Mouse (Mus musculus): ENCODE measurements around the gene Actr6. TPM values are rescaled to one million over a fixed set of nuclear protein-coding genes. Genes with fewer than 3 reads are reported as not detected.

Actr6 gene
- total and polyA plus RNA-seq, 3 experiments = 14.4 to 414 (median 15.3) TPM

DNA sequence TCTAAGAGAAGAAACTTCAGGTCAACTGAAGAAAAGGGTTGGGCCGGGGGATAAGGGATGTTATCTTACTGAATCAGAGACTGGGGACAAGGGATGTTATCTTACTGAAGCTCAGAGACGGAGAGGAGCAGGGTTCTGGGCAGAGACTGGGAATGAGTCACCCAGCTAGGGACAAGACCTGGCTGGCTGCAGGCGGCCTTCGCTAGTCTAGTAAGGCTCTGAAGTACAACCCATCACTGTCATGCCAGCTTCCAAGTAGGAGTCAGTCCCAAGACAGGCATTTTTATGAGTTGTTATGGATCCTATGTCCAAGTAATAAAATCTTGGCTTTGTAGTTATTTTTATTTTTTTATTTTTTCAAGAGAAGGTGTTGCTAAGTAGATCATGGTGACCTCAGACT, 11.2 kb upstream of the Actr6 start:
- TF ChIP-seq TBP (IDR thresholded peaks at IDR 0.05; ENCODE audit: low read depth, low read length) (no peak), TCF12 (IDR thresholded peaks at IDR 0.05; ENCODE audit: low read depth, low read length) (no peak), UBTF (IDR thresholded peaks at IDR 0.05; ENCODE audit: borderline replicate concordance, insufficient read depth, low read depth, low read length) (no peak), MAZ (IDR thresholded peaks at IDR 0.05; ENCODE audit: low read depth, low read length) (no peak), ELF1 (IDR thresholded peaks at IDR 0.05; ENCODE audit: low read depth, low read length) (no peak), RAD21 (IDR thresholded peaks at IDR 0.05; ENCODE audit: low read depth, low read length) (no peak), CHD2 (IDR thresholded peaks at IDR 0.05; ENCODE audit: low read length) (no peak), ETS1 (IDR thresholded peaks at IDR 0.05; ENCODE audit: low read depth, low read length) (no peak), MAFK (IDR thresholded peaks at IDR 0.05; ENCODE audit: borderline replicate concordance, low read depth, low read length) (no peak), EP300 (IDR thresholded peaks at IDR 0.05; ENCODE audit: low read depth in 1 of 2, low read length in 2 of 2) (no peak)
- DNase-seq (ENCODE audit: low read depth, low spot score) = no peak
- Histone ChIP-seq H3K27me3 (ENCODE audit: control insufficient read depth in 1 of 2, insufficient read depth in 2 of 2, low read length in 2 of 2) (no peaks in the 10 kb centered on the region), H3K9ac (ENCODE audit: control insufficient read depth, low read depth, low read length, poor library complexity, severe bottlenecking) (no peak overlapping the region), H3K36me3 (ENCODE audit: control insufficient read depth in 1 of 2, insufficient read depth in 2 of 2, low read length in 2 of 2) (peaks cover 0 to 32% of the 10 kb centered on the region in 2 experiments; a peak in 2 of 4 replicates), H3K4me3 (ENCODE audit: control insufficient read depth in 1 of 2, insufficient read depth in 1 of 2, low read depth in 2 of 2, low read length in 2 of 2) (no peak overlapping the region), H3K79me2 (ENCODE audit: control insufficient read depth, insufficient read depth, low read length, poor library complexity) (peaks cover 15% of the 10 kb centered on the region), H3K27ac (ENCODE audit: control insufficient read depth, low read depth, low read length) (no peak overlapping the region), H3K9me3 (replicated peaks; ENCODE audit: insufficient read depth, low read length) (no peaks in the 10 kb centered on the region), H3K4me1 (ENCODE audit: control insufficient read depth in 1 of 2, insufficient read depth in 2 of 2, low read length in 2 of 2) (peaks cover 14 to 48% of the 10 kb centered on the region in 2 experiments)

DNA sequence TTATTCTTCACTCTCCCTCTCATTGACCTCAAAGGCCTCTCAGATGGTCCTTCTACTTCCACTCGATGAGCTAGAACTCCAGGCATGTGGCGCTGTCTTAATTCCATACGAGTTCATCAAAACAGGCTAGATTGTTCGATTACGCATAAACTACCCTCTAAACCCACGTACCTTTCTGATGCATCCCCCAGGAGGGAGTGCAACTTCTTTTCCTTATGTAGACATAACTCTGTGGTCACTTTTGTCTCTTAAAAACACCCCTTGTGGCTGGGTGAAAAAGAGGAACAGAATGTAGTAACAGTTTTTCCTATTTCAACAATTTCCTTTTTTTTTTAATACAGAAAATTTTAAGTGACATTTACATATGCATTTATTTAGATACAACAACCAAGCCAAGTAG, 8.9 kb upstream of the Actr6 start:
- Histone ChIP-seq H3K27ac (ENCODE audit: control insufficient read depth, low read depth, low read length) (peak overlapping the region; percentile 73), H3K9ac (ENCODE audit: control insufficient read depth, low read depth, low read length, poor library complexity, severe bottlenecking) (peak overlapping the region; percentile 53)

DNA sequence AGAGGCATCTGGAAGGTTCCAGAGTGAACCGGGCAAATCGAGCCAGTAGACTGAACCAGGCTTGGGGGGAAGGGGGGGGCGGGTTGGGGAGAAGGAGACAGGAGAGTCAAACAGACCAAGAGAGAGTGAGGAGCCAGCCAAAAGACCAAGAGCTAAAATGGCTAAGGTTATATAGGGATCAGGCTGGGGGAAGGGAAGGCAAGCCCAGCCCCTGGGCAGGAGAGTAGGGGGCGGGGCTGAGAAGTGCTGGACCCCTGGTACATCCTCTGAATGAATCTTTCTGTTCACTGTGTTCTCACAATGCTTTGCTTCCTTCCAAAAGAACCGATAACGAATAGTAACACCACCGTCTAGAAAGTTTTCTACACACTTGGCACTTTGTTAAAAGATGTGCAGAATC, 7.6 kb upstream of the Actr6 start:
- Histone ChIP-seq H3K27ac (ENCODE audit: control insufficient read depth, low read depth, low read length) (no peak overlapping the region), H3K36me3 (ENCODE audit: control insufficient read depth in 1 of 2, insufficient read depth in 2 of 2, low read length in 2 of 2) (peaks cover 0 to 37% of the 10 kb centered on the region in 2 experiments; a peak in 2 of 4 replicates), H3K4me3 (ENCODE audit: control insufficient read depth in 1 of 2, insufficient read depth in 1 of 2, low read depth in 2 of 2, low read length in 2 of 2) (no peak overlapping the region), H3K27me3 (ENCODE audit: control insufficient read depth in 1 of 2, insufficient read depth in 2 of 2, low read length in 2 of 2) (no peaks in the 10 kb centered on the region), H3K79me2 (ENCODE audit: control insufficient read depth, insufficient read depth, low read length, poor library complexity) (no peaks in the 10 kb centered on the region), H3K4me1 (ENCODE audit: control insufficient read depth in 1 of 2, insufficient read depth in 2 of 2, low read length in 2 of 2) (peaks cover 16 to 43% of the 10 kb centered on the region in 2 experiments), H3K9me3 (replicated peaks; ENCODE audit: insufficient read depth, low read length) (no peaks in the 10 kb centered on the region), H3K9ac (ENCODE audit: control insufficient read depth, low read depth, low read length, poor library complexity, severe bottlenecking) (no peak overlapping the region)
- no peak for TF ChIP-seq MAFK (IDR thresholded peaks at IDR 0.05; ENCODE audit: borderline replicate concordance, low read depth, low read length)
- TF ChIP-seq USF2 (IDR thresholded peaks at IDR 0.05; ENCODE audit: borderline replicate concordance in 1 of 2, insufficient read depth in 1 of 2, low read depth in 1 of 2, low read length in 2 of 2) = no peak
- DNase-seq (ENCODE audit: low read depth, low spot score) = no peak

More for the DNA sequence above, 8.9 kb upstream of the Actr6 start:
- peak overlapping the region; percentile 57 for H3K4me3 ChIP-seq (ENCODE audit: control insufficient read depth in 1 of 2, insufficient read depth in 1 of 2, low read depth in 2 of 2, low read length in 2 of 2)
- peaks cover 0 to 37% of the 10 kb centered on the region in 2 experiments; a peak in 2 of 4 replicates for H3K36me3 ChIP-seq (ENCODE audit: control insufficient read depth in 1 of 2, insufficient read depth in 2 of 2, low read length in 2 of 2)
- H3K4me1 ChIP-seq (ENCODE audit: control insufficient read depth in 1 of 2, insufficient read depth in 2 of 2, low read length in 2 of 2) = peaks cover 16 to 43% of the 10 kb centered on the region in 2 experiments
- peaks cover 9% of the 10 kb centered on the region for H3K79me2 ChIP-seq (ENCODE audit: control insufficient read depth, insufficient read depth, low read length, poor library complexity)
- H3K9me3 ChIP-seq (replicated peaks; ENCODE audit: insufficient read depth, low read length) = no peaks in the 10 kb centered on the region
- DNase-seq (ENCODE audit: low read depth, low spot score) = peak; percentile 79
- no peaks in the 10 kb centered on the region for H3K27me3 ChIP-seq (ENCODE audit: control insufficient read depth in 1 of 2, insufficient read depth in 2 of 2, low read length in 2 of 2)
- TF ChIP-seq MAX (IDR thresholded peaks at IDR 0.05; ENCODE audit: low read length) (no peak), BHLHE40 (IDR thresholded peaks at IDR 0.05; ENCODE audit: borderline replicate concordance, low read depth, low read length) (no peak), KAT2A (conservative IDR thresholded peaks at IDR 0.05; ENCODE audit: low read depth, low read length) (no peak), EP300 (IDR thresholded peaks at IDR 0.05; ENCODE audit: low read depth in 1 of 2, low read length in 2 of 2) (peak; percentile 47; a peak in 2 of 4 replicates), POLR2AphosphoS2 (IDR thresholded peaks at IDR 0.05; ENCODE audit: low read length) (no peak), SIN3A (IDR thresholded peaks at IDR 0.05; ENCODE audit: low read length) (peak; percentile 14), ETS1 (IDR thresholded peaks at IDR 0.05; ENCODE audit: low read depth, low read length) (peak; percentile 37; the same call in 1 of the 2 replicates), ZNF384 (IDR thresholded peaks at IDR 0.05; ENCODE audit: low read depth, low read length) (peak; percentile 88), MYC (IDR thresholded peaks at IDR 0.05; ENCODE audit: low read depth, low read length) (0 out of 2 replicates have a peak, but pooled peaks have one; percentile 13), GABPA (IDR thresholded peaks at IDR 0.05; ENCODE audit: low read depth, low read length) (no peak), TAL1 (IDR thresholded peaks at IDR 0.05; ENCODE audit: low read length) (0 out of 2 replicates have a peak, but pooled peaks have one; percentile 24)
